Mouse (Mus musculus): Measurements from ENCODE around the gene Sh3bp5.

DNA sequence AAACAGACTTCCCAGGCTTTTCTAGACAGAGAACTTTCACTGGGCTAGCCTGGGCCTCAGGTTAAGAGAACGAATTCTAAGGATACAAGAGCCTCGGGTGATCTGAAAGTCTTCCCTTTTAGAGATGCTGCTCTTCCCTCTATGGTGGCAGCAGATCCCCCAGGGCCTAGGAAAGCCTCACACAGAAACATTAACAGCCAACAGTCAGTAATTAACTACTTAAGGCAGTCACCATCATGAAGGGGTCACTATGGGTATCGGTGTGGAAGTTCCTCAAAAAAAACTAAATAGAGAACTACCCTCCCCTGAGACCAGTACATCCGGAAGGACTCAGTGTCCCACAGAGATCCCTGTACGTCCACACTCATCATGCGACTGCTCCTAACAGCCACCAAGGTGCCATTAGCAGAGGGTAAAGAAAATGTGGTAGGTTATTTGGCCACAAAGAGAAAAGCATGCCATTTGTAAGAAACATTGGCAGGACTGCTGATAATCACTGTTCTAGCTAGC is 33.9 kb downstream of the Sh3bp5 start:
- no peak for TF ChIP-seq CTCF (IDR thresholded peaks at IDR 0.05; ENCODE audit: low read depth)
- no peak for TF ChIP-seq EP300 (optimal IDR thresholded peaks at IDR 0.05)
